Mouse (Mus musculus): ENCODE measurements around the gene Csmd2. TPM values are rescaled to one million over a fixed set of nuclear protein-coding genes. Genes with fewer than 3 reads are reported as not detected.
"Not testable (repeated sequence)": the region's sequence is repeated elsewhere in the genome, so short reads cannot be mapped to it uniquely, and the experiment has no call there.

Gene Csmd2
- polyA plus RNA-seq, 1 experiment from 2014 or later, result 0.05 TPM

DNA sequence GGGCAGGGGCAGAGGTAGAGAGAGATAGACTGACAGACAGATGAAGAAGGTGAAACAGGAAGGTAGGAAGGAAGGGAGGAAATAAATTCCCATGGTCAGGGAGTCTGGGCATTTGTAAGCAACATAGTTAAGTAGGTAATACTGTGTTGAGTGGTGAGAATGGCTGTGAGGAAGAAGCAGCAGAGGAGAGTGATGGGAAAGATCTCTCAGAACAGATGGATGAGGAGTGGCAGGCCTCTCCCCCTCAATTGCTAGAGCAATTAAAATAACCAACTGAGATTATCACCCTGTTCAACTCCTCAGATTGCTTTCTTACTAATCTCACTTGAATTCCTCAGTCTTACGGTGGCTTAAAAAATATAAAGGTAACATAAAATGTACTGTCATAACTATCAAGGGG lies 40.6 kb downstream of the Csmd2 start:
- no peak for TF ChIP-seq CTCF (IDR thresholded peaks at IDR 0.05; ENCODE audit: low read depth)
- no peak overlapping the region for H3K27ac ChIP-seq (ENCODE audit: low read depth, low read length)
- H3K36me3 ChIP-seq (ENCODE audit: control insufficient read depth, insufficient read depth), result no peaks in the 10 kb centered on the region
- no peak for ATAC-seq
- H3K4me2 ChIP-seq (replicated peaks; ENCODE audit: low read depth), result no peak overlapping the region
- no peak overlapping the region for H3K9ac ChIP-seq (ENCODE audit: low read depth, low read length)
- no peaks in the 10 kb centered on the region for H3K9me3 ChIP-seq (ENCODE audit: control insufficient read depth)
- no peaks in the 10 kb centered on the region for H3K27me3 ChIP-seq (replicated peaks; ENCODE audit: control insufficient read depth, insufficient read depth, low read length)
- WGBS, result 75% methylated on average over 1 of the region's 1 CpGs
- no peak overlapping the region for H3K4me3 ChIP-seq (ENCODE audit: low read depth, low read length)
- no peaks in the 10 kb centered on the region for H3K4me1 ChIP-seq (replicated peaks; ENCODE audit: control insufficient read depth, insufficient read depth, low read length)

DNA sequence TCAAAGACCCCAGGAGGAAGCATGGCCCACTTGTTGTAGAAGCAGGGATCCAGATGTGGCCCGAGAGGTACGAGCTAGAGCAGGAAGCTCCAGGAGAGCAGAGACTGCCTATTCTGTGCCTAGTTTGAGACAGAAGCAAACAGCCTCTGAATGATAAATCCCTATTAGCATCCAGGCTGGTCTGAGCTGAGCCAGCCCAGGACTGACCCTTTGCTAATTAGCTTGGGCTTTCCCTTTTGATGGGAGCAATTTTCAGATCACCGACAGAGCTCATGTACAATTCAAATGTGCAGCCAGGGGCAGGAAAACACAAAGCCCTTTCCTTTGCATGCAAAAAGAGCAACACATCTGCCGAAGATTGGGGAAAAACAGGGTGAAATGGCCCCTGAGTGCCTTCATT lies 54.2 kb downstream of the Csmd2 start:
- TF ChIP-seq CTCF (IDR thresholded peaks at IDR 0.05; ENCODE audit: low read depth), result no peak
- no peak for ATAC-seq
- no peaks in the 10 kb centered on the region for H3K9me3 ChIP-seq (ENCODE audit: control insufficient read depth)
- H3K9ac ChIP-seq (ENCODE audit: low read depth, low read length), result no peak overlapping the region
- no peaks in the 10 kb centered on the region for H3K4me1 ChIP-seq (replicated peaks; ENCODE audit: control insufficient read depth, insufficient read depth, low read length)
- WGBS, result 74% methylated on average over 4 of the region's 4 CpGs
- H3K27ac ChIP-seq (ENCODE audit: low read depth, low read length), result no peak overlapping the region
- no peaks in the 10 kb centered on the region for H3K36me3 ChIP-seq (ENCODE audit: control insufficient read depth, insufficient read depth)
- no peak overlapping the region for H3K4me2 ChIP-seq (replicated peaks; ENCODE audit: low read depth)
- no peak overlapping the region for H3K4me3 ChIP-seq (ENCODE audit: low read depth, low read length)
- no peaks in the 10 kb centered on the region for H3K27me3 ChIP-seq (replicated peaks; ENCODE audit: control insufficient read depth, insufficient read depth, low read length)

DNA sequence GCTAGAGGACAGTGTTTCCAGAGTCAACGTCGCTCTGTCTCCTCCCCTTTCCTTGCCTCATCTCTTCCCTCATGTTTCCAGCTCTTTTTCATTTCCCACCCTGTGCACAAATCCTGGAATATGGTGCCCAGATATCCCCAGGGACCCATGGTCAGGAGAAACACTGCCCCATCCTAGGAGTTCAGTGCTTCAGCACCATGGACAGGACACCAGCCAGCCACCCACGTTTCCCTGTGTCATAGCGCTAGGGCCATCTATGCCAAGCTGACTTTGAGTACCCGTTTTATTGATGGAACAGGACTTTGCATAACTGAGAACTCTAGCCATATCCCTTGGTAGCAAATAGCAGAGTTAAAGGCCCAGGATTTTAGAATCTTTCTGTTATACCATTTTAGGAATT lies 55.0 kb downstream of the Csmd2 start:
- Histone ChIP-seq H3K27me3 (replicated peaks; ENCODE audit: control insufficient read depth, insufficient read depth, low read length) (no peaks in the 10 kb centered on the region), H3K4me3 (ENCODE audit: low read depth, low read length) (no peak overlapping the region), H3K4me2 (replicated peaks; ENCODE audit: low read depth) (no peak overlapping the region), H3K4me1 (replicated peaks; ENCODE audit: control insufficient read depth, insufficient read depth, low read length) (no peaks in the 10 kb centered on the region), H3K36me3 (ENCODE audit: control insufficient read depth, insufficient read depth) (no peaks in the 10 kb centered on the region), H3K9ac (ENCODE audit: low read depth, low read length) (no peak overlapping the region), H3K9me3 (ENCODE audit: control insufficient read depth) (no peaks in the 10 kb centered on the region), H3K27ac (ENCODE audit: low read depth, low read length) (no peak overlapping the region)
- no peak for ATAC-seq
- 20% methylated on average over 5 of the region's 5 CpGs for WGBS
- no peak for TF ChIP-seq CTCF (IDR thresholded peaks at IDR 0.05; ENCODE audit: low read depth)

DNA sequence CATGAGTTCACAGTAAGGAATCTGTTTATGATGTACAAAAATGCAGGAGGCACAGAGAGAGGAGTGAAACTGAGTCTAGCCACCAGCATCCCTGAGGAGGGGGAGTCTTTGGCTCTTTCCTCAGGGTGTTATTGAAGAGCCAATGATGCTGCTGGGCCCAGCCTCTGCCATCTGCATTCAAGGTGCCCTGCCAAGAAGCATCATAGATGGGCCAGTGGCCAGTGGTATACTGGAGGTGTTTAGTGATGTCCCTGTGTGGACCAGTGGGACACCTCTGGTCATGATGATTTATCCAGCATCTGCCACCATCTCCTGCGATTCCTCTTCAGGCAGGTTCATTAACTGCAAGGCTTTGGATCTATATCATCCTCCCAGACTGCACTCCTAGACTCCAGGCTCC lies 61.1 kb downstream of the Csmd2 start:
- TF ChIP-seq CTCF (IDR thresholded peaks at IDR 0.05; ENCODE audit: low read depth), result no peak
- no peaks in the 10 kb centered on the region for H3K9me3 ChIP-seq (ENCODE audit: control insufficient read depth)
- H3K9ac ChIP-seq (ENCODE audit: low read depth, low read length), result no peak overlapping the region
- no peaks in the 10 kb centered on the region for H3K4me1 ChIP-seq (replicated peaks; ENCODE audit: control insufficient read depth, insufficient read depth, low read length)
- no peak for ATAC-seq
- H3K4me2 ChIP-seq (replicated peaks; ENCODE audit: low read depth), result no peak overlapping the region
- H3K36me3 ChIP-seq (ENCODE audit: control insufficient read depth, insufficient read depth), result no peaks in the 10 kb centered on the region
- no peaks in the 10 kb centered on the region for H3K27me3 ChIP-seq (replicated peaks; ENCODE audit: control insufficient read depth, insufficient read depth, low read length)
- no peak overlapping the region for H3K4me3 ChIP-seq (ENCODE audit: low read depth, low read length)
- WGBS, result 78% methylated on average over 1 of the region's 1 CpGs
- no peak overlapping the region for H3K27ac ChIP-seq (ENCODE audit: low read depth, low read length)

DNA sequence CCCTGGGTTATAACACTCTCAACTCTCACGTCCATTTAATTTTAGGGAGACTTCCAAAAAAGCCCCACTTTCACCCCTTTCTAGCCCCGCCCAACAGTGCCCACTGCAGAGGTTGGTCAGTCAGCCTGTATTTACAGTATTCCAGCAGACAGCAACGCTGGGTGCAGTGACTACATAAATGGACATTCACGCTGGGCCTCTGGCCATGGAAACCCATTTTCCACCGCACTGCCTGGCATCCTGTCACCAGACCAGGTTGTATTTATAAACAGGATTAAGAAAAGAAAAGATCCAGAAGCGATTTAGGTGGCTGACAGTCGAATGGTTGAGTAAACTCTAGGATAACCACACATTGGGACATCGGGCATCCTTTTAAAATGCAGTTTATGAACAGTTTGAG lies 65.0 kb downstream of the Csmd2 start:
- no peak for ATAC-seq
- Histone ChIP-seq H3K27ac (ENCODE audit: low read depth, low read length) (no peak overlapping the region), H3K4me1 (replicated peaks; ENCODE audit: control insufficient read depth, insufficient read depth, low read length) (no peaks in the 10 kb centered on the region), H3K4me2 (replicated peaks; ENCODE audit: low read depth) (no peak overlapping the region), H3K36me3 (ENCODE audit: control insufficient read depth, insufficient read depth) (no peaks in the 10 kb centered on the region), H3K27me3 (replicated peaks; ENCODE audit: control insufficient read depth, insufficient read depth, low read length) (no peaks in the 10 kb centered on the region), H3K9ac (ENCODE audit: low read depth, low read length) (no peak overlapping the region), H3K9me3 (ENCODE audit: control insufficient read depth) (no peaks in the 10 kb centered on the region), H3K4me3 (ENCODE audit: low read depth, low read length) (no peak overlapping the region)
- 58% methylated on average over 8 of the region's 8 CpGs for WGBS
- TF ChIP-seq CTCF (IDR thresholded peaks at IDR 0.05; ENCODE audit: low read depth), result no peak

GRCm38 (mm10) chr4:128061274-128061673 lies 73.6 kb downstream of the Csmd2 start:
- not testable (repeated sequence) for H3K9ac ChIP-seq (ENCODE audit: low read depth, low read length); H3K27me3 ChIP-seq (replicated peaks; ENCODE audit: control insufficient read depth, insufficient read depth, low read length); H3K36me3 ChIP-seq (ENCODE audit: control insufficient read depth, insufficient read depth); H3K4me3 ChIP-seq (ENCODE audit: low read depth, low read length); ATAC-seq; H3K27ac ChIP-seq (ENCODE audit: low read depth, low read length); H3K4me1 ChIP-seq (replicated peaks; ENCODE audit: control insufficient read depth, insufficient read depth, low read length); H3K4me2 ChIP-seq (replicated peaks; ENCODE audit: low read depth); H3K9me3 ChIP-seq (ENCODE audit: control insufficient read depth)
- 56% methylated on average over 2 of the region's 2 CpGs for WGBS

GRCm38 (mm10) chr4:128067189-128067588 lies 79.5 kb downstream of the Csmd2 start:
- WGBS, result 85% methylated on average over 9 of the region's 9 CpGs
- Histone ChIP-seq H3K9ac (ENCODE audit: low read depth, low read length) (no peak overlapping the region), H3K27me3 (replicated peaks; ENCODE audit: control insufficient read depth, insufficient read depth, low read length) (no peaks in the 10 kb centered on the region), H3K4me3 (ENCODE audit: low read depth, low read length) (no peak overlapping the region), H3K9me3 (ENCODE audit: control insufficient read depth) (no peaks in the 10 kb centered on the region), H3K4me1 (replicated peaks; ENCODE audit: control insufficient read depth, insufficient read depth, low read length) (no peaks in the 10 kb centered on the region), H3K36me3 (ENCODE audit: control insufficient read depth, insufficient read depth) (no peaks in the 10 kb centered on the region), H3K4me2 (replicated peaks; ENCODE audit: low read depth) (no peak overlapping the region), H3K27ac (ENCODE audit: low read depth, low read length) (no peak overlapping the region)
- TF ChIP-seq CTCF (IDR thresholded peaks at IDR 0.05; ENCODE audit: low read depth), result no peak
- no peak for ATAC-seq

Data from intestine, postnatal 0 days (tissue).